Mouse (Mus musculus) bone marrow macrophage, adult 2 months (primary cell): ENCODE data around the gene Meioc. TPM values are rescaled to one million over a fixed set of nuclear protein-coding genes. Genes with fewer than 3 reads are reported as not detected.

Experiments used
- H3K27ac ChIP-seq: 2 replicates; pipeline ENCODE4 v1.5.1; 2012; ENCODE audit warnings: low read depth, low read length; ENCODE audit not compliant: insufficient read depth
- H3K4me1 ChIP-seq: 2 replicates; pipeline ENCODE4 v1.6.1; 2012; ENCODE audit warnings: low read length; ENCODE audit not compliant: control insufficient read depth, insufficient read depth
- H3K4me3 ChIP-seq: 2 replicates; pipeline ENCODE4 v1.5.1; 2012; ENCODE audit warnings: mild to moderate bottlenecking, low read length, moderate library complexity; ENCODE audit not compliant: insufficient read depth
- CTCF ChIP-seq: IDR thresholded peaks from 2 replicates; pipeline ENCODE4 v1.5.1; 2012; ENCODE audit warnings: low read depth, mild to moderate bottlenecking, low read length, moderate library complexity
- POLR2A ChIP-seq: IDR thresholded peaks from 2 replicates; pipeline ENCODE4 v1.6.1; 2012; ENCODE audit warnings: mild to moderate bottlenecking, low read depth, low read length, borderline replicate concordance
- polyA plus RNA-seq: library from polyadenylated mRNA; stranded (reverse); fragments of >200 nt; gene quantifications from 2 replicates; pipeline ENCODE4 v1.2.4, GENCODE M21; 2012; ENCODE audit not compliant: missing spikeins, insufficient read depth, insufficient read length

The Meioc gene
- polyA plus RNA-seq, 1 experiment, result not detected

DNA sequence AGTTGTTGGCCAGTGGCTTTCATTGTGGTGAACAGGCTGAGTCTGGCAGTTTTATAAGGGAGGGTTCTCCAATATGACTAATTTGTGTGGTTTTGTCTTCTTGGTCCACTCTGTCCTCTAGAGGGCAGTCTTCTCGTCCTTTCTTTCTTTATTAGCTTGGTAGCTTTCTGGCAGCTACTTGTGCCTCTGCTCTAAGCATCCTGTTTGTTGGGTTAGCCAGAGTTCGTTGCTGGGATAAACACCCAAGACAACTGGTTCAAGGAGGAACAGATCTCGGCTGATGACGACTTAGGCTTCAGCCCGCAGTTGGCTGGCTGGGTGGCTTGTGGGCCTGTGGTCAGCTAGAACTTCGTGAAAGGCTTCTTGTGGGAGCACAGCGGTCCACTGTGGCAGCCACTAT is 65.1 kb downstream of the Meioc start:
- H3K27ac ChIP-seq, result no peak overlapping the region
- H3K4me3 ChIP-seq, result no peak overlapping the region
- no peaks in the 10 kb centered on the region for H3K4me1 ChIP-seq
- no peak for TF ChIP-seq CTCF
- TF ChIP-seq POLR2A, result no peak

DNA sequence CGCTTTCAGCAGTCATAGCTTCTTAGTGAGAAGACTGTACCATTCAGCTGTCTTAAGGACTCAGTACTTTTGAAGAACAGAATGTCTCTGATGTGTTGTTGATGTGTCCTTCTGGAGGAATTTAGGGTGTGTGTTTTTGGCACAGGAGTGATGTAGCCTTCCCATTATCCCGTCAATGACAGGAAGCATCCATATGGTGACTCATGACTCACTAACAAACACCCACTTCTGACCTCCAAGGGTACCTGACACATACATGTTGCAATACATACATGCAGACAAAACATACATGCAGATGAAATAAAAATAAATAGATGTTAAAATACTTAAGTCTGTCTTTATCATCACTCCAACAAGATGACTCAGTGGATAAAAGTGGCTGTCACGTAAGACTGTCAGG is 66.3 kb downstream of the Meioc start:
- Histone ChIP-seq H3K4me3 (no peak overlapping the region), H3K4me1 (no peaks in the 10 kb centered on the region), H3K27ac (no peak overlapping the region)
- no peak for TF ChIP-seq CTCF
- no peak for TF ChIP-seq POLR2A

DNA sequence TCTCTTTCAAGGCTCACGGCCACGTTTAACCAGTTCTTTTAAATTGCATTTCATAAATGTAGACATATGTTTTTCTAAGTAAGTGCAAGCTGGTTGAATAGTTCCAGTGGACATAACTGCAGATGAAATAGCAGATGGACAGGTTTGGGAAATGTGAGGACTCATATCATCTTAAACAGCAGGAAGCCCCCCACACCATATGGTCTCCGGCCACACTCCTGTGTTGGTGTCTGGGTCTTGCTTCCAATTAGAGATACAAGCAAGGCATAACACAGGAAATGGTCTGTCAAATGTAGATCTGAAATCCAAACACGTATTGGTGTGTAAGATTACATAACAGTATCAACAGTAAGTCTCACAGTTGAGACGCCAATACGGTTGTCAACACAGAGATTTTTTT is 67.8 kb downstream of the Meioc start:
- Histone ChIP-seq H3K4me1 (no peaks in the 10 kb centered on the region), H3K4me3 (no peak overlapping the region), H3K27ac (no peak overlapping the region)
- TF ChIP-seq CTCF (no peak), POLR2A (no peak)

Other genes starting within 250 kb of the Meioc start
- 1,924 and 2,101 TPM in 2 replicates for gene Grn, start 233.4 kb upstream of the Meioc start, polyA plus RNA-seq
- gene Fam171a2, start 216.0 kb upstream of the Meioc start, polyA plus RNA-seq, result not detected in 2 replicates
- 2.3 and 2.5 TPM in 2 replicates for gene Itga2b, start 193.6 kb upstream of the Meioc start, polyA plus RNA-seq
- 26.8 and 28.4 TPM in 2 replicates for gene Gpatch8, start 107.3 kb upstream of the Meioc start, polyA plus RNA-seq
- gene Gm11627, start 84.3 kb upstream of the Meioc start, polyA plus RNA-seq, result not detected in 2 replicates
- 0.21 TPM in 1 of 2 replicates, not detected in the other for gene Fzd2, start 59.3 kb upstream of the Meioc start, polyA plus RNA-seq
- 28.9 and 30.5 TPM in 2 replicates for gene Ccdc43, start 34.1 kb downstream of the Meioc start, polyA plus RNA-seq
- not detected in 2 replicates for gene Adam11, start 97.7 kb downstream of the Meioc start, polyA plus RNA-seq
- not detected in 2 replicates for gene Gjc1, start 156.0 kb downstream of the Meioc start, polyA plus RNA-seq
- not detected in 2 replicates for gene Higd1b, start 172.1 kb downstream of the Meioc start, polyA plus RNA-seq
- 40.2 and 57.1 TPM in 2 replicates for gene Eftud2, start 217.3 kb downstream of the Meioc start, polyA plus RNA-seq
- gene Ccdc103, start 217.5 kb downstream of the Meioc start, polyA plus RNA-seq, result not detected in 2 replicates
- gene Fam187a, start 221.5 kb downstream of the Meioc start, polyA plus RNA-seq, result not detected in 2 replicates
- gene Gfap, start 237.2 kb downstream of the Meioc start, polyA plus RNA-seq, result not detected in 2 replicates